Mouse (Mus musculus): ENCODE data around the gene Rps17.

GRCm38 (mm10) chr7:81345447-81346170, 555 bp upstream of the Rps17 start:
- no peak for TF ChIP-seq CTCF (IDR thresholded peaks at IDR 0.05; ENCODE audit: extremely low read depth, insufficient read length, insufficient replicate concordance, low read depth, low read length)
- no peak for TF ChIP-seq POLR2A (IDR thresholded peaks at IDR 0.05; ENCODE audit: low read depth, low read length)
